Mouse (Mus musculus) frontal cortex, postnatal 25 days (tissue): ENCODE results near the gene Cd80.
"Not testable (repeated sequence)": the region's sequence is repeated elsewhere in the genome, so short reads cannot be mapped to it uniquely, and the experiment has no call there.

Experiments used
- DNase-seq, 2 experiments: peaks; one replicate each; pipeline ENCODE4 v3.0.0; 2022; ENCODE audit warnings: low spot score in 2 of 2

Cd80 gene

DNA sequence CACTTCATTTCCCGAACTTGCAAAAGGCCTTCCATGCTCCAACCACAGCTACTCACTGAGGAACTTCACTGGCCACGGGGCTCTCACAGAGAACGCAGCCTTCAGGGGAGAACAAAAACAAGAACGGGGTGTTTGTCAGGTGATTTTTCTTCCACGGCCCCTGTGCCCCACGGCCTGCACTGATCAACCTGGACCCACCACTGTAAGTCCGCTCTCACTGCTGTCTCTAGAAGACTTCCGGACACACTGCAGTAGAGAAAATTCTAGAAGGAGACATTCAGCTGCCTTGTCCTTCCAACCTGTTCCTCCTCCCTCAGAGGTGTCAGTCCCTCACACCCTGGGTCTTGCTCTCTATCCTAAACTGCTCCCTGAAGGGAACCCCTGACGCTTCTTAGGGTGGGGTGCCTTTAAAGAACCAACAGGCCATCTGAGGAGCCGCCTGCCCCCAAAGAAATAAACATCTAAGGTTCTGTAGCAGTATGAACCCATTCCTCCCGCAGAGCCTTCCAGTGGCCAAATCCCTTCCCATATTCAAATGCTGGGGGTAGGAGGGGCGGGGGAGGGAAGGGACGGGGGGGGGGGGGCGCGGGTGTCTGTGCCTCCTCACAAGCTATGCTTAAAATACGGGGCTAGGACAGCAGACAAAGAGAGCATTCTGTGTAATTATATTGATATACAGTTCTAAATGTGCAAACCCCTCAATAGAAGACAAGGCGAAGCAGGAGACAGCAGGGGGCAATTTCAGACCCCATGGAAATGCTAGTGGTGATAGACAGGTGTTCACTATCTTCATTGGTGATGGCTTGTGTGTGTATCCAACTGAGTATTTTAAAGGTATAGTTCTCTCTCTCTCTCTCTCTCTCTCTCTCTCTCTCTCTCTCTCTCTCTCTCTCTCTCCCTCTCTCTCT is at the start of gene Cd80:
Cd80 (plus strand) TSS at position 51 of the 908 bp plus-strand sequence.
- no peak for DNase-seq

DNA sequence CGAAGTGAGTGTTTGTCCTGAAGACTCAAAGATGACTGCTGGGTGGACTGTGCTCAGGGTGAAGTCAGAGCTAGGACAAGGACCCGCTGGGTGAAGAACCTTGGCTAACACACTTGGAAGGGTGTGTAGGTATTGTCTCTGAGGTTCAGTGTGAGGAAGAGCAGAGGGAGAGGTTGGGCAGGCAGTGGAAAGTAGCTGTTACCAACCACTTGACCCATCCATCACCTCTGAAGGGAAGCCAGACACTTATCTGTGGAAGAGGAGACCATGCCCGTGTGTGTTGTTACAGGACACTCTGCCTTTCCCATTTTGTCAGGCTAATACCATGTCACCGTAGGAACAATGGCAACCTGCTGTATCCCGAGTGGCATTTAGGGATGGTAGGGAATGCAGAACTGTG is 49.1 kb upstream of the Cd80 start:
- DNase-seq: no peak

DNA sequence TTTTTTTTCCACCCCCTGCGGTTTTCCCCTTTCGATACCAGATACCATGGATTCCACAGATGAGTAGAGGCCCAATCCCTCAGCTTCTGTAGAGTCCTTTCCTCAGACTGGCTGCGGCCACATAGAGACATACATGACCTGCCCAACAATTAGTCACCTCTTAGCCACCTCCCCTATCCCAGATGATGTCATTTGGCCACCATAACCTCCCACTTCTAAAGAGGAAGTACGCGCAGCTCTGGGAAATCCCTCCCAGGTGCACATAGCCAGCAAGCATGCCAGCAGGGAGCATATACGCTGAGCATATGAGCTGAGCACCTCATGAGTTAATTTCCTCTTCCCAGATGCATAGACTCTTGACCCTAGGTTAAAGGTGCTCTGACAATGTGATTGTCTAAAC is 48.7 kb upstream of the Cd80 start:
- DNase-seq: no peak

DNA sequence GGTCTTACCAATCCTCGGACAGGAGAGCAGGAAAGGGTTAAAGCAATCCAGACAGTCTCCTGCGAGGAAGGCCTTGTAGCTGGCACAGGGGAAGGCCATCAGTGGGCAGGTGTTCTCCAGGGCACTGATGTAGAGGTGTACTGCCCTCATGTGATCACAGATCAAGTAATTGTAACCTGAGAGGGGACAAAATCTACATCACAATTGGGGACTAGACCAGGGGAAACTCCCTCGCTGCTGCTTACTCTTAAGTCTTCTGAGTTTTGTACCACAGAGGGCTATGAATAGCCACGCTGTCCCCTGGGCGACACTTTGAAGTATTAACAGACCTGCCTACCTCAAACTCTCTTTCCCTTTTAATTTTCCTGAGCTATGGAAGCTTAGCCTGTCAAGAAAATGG is 47.8 kb upstream of the Cd80 start:
- no peak for DNase-seq

DNA sequence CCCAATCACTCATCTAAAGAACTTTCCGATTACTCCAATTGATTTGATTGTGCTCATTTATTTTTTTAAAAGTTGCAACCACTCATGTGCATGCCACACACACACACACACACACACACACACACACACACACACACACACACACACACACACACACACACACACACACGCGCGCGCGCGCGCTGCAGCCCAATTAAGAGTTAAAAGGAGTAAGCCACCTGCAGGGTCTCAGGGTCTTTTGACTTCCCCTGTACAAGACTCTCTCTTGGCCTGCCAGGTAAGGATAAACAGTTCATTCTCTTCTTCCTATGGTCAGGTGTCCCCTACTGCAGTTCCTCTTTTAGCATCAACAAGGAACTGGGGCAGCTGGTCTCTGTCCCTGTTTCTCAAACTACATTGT is 46.9 kb upstream of the Cd80 start:
- no peak for DNase-seq

DNA sequence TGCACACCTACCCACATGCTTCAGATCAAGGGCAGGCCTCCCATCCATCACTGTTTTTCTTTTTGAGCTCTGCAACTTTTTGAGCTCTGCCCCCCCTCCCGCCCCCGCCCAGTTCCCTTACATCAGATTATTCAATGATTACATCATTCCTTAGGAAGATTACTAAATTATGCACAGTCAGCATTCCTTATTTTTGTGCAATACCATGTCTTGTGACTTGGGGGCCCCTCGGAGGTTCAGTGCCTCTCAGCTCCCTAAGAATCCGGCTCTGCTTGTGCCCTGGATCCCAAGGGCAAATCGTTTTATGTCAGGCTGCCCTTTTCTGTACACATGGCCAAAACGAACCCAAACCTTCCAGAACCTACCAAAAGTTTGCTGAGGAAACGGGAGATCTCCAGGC is 40.4 kb upstream of the Cd80 start:
- no peak for DNase-seq

DNA sequence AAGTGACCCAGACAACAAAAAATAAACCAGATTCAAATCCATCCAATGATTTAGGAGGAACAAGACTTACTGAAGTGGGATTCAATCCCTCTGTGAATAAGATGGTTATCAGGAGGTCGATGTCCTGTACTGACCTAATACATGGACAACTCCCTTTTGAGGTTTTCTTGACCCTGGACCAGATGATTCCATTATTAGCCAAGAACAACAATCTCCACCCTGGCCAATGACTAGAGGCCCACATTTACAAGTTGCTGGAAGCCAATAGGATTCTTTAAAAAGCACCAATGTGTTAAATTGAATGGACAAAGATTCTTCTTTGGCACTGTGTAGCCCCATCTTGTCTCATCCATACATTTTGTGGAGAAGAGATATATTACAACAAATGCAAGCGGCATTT is 30.0 kb upstream of the Cd80 start:
- DNase-seq: no peak

DNA sequence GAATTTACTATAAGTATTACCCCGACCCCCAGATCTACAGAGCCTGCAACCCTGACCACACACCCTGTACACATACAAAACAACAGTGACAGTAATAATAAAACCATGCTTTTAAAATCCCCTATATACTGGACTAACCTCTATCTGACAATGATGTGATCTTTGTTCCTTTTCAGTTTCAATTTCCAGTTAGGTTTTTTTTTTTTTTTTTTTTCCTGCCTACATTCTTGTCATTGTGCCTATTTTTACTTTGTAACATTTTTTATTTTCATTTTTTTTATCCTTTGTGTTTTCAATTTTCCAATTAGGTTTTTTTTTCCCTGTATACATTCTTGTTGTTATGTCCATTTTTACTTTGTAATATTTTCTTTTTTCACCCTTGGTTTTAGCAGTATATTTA is 29.6 kb upstream of the Cd80 start:
- DNase-seq: no peak

DNA sequence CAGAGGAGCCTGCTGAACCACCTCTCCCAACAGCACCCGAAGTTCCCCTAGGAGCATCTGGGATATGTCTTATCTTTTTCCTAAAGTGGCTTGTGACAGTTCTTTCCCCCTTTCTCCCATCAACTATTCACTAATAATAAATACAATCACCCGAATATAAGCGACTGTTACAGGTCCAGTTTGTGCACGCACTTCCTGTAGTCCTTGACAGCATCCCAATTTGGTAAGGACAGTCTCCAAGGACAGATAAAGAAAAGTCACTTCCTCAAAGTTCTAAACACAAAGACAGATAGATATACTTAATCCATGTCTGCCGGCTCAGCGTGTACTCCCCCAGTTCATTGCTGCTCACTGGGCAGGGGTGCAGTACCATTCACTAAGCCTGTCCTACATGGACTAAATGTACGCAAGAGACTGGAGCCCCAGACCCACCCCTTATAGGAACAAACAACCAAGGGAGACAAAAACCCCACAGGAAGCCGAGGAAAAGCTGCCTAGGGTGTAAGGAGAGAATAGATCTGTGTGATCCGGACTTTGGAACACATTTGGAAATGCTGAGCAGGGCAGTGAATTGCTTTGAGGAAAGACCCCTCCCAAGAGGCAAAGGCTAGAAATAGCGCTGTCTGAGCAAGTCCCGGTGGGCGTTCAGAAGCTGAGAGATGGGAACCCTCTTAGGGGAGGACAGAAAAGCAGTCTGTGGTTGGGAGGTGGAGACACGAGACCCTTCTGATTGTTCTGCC is 23.7 kb upstream of the Cd80 start:
- DNase-seq: no peak

DNA sequence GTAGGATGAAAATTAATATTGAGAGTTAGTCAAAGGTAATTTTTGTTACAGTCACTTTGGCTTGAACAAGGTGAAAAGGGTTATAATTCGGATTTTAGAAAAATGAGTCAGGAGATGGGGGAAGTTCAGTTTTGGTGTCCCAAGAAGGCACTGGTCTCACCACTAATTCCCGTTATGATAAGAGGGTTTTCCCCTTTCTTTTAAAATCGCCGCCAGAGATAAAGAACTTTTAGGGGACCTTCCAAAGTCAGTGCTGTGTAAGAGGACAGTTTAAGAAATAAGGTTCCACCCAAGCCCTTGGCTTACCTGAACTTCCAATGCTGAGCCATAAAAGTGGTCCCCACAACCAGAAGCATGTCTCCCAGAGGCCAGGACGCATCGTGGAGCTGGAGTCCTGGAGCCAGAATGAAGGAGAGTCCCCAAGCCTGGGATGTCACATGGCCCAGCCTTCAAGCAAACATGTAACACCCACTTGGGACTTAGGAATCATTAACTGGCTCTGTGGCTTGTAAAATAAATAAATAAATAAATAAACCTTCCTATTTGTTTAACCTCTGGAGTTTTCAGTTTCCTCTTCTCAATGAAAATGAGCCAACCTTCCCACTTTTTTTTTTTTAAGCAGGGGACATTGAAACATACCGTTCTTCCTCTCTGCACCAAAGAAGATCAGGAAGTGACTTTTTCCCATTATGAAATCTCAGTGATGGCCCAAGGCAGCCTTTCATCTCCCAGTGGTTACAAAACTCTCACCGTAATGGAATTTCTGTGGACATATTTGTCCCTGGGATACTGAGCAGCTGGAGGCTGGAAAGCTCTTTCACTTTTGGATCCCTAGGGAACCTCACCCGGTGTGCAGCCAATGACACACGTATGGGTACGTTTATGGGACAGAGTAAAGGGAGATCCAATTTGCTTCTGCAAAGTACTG is 22.6 kb upstream of the Cd80 start, which contains the start of gene Pla1a:
Pla1a (minus strand) TSS at position 648 of the 928 bp plus-strand sequence.
- DNase-seq: no peak

DNA sequence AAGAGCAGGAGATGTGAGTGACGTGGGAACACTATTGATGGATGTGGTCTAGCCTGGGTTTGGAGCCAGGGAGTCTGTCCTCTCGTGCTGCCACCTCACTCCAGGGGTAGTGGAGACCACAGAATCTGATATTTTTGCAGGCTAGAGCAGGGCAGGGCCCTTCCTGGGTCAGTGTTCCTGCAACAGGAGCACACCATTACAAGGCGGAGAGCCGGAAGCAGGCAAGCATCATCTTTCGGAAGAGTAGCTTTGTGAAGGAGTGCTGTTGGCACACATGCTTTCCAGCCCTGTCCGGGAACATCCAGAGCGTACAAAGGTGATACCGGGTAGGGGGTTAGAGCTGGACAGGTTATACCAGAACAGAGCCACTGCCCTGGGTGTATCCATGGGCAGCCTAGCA is 21.8 kb upstream of the Cd80 start:
- no peak for DNase-seq

DNA sequence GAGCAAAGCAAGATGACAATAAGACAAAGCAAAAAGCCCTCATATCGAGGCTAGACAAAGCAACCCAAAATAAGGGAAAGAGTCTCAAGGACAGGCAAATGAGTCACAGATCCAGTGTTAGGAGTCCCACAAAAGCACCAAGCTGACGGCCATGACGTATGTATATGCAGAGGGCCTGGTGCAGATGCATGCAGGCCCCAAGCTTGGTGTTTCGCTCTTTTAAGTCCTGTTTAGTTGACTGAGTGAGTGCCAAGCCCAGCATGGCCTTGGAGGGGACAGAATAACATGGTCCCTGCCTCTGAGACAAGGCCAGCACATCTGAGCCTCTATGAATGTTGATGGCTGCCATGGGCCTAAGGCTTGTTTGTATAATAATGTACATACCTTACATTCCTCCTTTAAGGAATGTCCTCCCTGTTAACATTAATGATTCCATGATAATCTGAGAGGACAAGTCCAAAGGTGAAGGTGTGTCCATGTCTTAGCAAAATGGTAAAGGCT is 21.0 kb upstream of the Cd80 start:
- no peak for DNase-seq

DNA sequence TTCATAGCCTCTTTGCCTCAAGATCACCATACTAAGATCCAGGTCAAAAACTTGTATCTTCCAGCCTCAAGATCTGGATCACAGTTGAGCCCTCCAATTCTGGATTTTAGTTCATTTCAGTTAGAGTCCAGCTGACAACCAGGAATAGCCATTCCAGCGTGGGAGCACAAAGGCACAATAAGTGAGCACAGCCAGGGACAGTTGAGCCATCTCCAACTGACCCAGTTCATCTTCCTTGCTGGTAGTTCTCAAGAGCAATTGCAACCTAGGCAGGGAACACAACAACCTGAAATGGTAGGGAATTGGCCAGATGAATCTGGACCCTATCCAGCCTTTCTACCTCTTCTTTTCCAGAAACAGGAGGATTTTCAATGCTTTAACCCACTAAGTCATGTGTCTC is 16.2 kb upstream of the Cd80 start:
- no peak for DNase-seq

DNA sequence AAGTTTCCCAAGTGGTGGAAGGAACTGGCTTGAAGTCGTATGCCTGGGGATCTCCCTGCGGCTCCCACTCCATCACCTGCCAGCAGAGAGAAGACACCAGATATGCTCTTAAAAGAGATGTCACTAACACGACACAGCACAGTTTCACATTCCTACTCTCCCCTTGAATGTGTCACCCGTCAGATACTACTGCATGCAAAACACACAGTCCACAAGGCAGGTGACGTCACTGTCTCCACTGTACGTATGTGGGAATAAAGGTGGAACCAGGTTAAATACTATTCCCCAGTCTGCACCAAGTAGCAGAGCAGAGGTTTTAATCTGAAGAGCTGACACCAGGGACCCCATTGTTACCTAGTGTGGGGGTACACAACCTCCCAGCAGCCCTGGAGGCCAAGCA is 15.0 kb upstream of the Cd80 start:
- DNase-seq: no peak

DNA sequence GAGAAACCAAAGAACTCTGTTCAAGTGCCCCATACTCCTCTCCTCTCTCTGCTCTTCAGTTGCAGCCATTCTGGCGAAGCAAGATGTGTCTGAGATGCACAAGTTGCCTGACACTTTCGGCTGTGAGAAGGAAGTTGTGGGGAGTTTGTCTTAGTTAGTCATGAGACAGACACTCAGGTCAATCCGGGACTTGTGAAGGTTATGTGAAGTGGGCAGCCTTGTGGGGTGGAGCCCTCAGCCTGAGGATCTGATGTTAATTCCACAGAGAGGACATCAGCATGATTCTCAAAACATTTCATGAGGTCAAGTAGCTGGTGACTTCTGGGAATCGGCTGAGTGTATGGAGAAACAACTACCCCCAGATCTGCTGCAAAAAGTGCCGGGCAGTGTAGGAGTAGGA is 13.8 kb upstream of the Cd80 start:
- DNase-seq: no peak

DNA sequence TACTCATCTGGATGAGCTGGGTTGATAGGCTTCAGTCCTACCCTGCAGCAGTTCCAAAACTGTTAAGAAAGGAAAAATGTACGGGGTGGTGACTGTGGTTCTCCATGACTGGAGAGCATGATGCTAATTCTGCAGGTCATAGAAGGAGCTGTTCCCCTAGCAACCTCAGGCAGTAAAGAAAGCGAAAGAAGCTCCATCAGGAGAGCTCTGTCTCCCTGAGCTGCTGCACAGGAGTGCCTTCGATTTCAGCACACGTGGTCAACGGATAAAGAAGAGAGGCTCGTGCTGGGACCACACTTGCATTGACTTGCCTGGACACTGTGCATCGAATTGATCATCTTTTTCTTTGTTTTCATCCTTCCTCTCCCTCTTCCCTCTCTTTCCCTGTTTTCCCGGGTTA is 13.1 kb upstream of the Cd80 start:
- DNase-seq: no peak

DNA sequence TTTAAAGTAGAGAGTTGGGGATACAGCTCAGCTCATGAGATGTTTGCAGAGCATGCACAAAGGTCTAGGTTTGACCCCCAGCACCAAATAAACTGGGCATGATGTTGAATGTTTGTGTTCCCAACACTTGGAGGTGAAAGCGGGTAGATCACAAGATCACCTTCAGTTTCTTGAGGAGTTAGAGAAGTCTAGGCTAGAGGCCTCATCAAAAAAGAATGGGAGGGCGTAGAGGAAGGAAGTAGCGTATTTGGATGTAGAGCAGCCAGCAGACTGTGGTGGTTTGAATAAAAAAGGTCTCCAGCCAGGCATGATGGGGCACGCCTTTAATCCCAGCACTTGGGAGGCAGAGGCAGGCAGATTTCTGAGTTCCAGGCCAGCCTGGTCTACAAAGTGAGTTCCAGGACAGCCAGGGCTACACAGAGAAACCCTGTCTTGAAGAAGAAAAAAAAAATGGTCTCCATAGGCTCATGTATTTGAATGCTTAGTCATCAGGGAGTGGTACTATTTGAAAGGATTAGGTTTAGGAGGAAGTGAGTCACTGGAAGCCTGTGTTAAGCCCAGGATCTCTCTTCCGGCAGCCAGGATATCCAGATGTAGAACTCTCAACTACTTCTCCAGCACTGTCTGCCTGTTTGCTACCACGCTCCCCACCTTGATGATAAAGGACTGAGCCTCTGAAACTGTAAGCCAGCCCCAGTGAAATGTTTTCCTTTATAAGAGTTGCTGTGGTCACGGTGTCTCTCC is 11.5 kb upstream of the Cd80 start:
- DNase-seq: no peak

DNA sequence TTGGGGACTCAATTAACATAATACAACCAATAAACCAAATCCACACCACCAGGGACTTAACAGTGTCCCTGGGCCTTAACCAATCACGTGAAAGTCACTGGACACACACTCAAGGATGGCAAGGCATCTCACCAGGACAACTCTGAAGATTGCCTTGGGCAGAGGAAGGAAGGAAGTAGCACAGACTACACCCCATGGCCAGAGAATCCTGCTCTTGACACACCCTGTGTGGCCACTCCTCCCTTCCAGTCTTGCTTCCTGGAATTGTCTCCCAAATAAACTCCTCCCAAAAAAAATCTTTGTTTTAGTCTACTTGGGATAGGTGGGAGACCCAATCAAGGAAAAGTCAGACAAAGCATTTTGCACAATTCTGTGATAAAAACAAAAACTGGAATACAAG is 10.3 kb upstream of the Cd80 start:
- DNase-seq: no peak

DNA sequence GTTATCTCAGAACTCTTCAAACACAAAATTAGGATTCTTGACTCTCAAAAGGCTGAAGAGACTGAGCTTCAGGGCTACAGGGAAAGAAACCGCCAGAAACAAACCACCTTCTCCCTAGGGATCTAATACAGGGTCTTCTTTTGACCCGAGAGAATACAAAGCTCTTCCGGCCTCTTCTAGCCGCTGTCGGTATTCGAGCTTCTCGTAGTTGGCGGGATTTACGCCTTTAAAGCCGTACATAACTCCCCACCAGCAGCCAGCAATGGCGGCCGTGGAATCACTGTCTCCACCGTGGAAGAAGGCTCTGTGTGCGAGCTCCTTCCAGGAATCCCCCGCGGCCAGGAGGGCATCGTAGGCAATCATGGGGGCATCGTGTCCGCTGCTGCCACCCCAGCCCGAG is 9.8 kb upstream of the Cd80 start:
- no peak for DNase-seq

DNA sequence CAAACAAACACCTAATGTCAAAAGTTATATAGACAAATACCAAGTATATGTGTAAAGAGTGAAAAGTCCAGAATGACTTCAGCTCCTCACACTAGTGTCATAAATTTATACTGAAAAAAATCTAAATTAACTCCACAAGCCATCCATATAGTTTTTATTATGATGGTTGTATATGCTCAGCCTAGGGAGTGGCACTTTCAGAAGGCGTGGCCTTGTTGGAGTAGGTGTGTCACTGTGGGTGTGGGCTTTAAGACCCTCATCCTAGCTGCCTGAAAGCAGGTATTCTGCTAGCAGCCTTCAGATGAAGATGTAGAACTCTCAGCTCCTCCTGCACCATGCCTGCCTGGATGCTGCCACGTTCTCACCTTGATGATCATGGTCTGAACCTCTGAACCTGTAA is 9.2 kb upstream of the Cd80 start:
- not testable (repeated sequence) for DNase-seq

DNA sequence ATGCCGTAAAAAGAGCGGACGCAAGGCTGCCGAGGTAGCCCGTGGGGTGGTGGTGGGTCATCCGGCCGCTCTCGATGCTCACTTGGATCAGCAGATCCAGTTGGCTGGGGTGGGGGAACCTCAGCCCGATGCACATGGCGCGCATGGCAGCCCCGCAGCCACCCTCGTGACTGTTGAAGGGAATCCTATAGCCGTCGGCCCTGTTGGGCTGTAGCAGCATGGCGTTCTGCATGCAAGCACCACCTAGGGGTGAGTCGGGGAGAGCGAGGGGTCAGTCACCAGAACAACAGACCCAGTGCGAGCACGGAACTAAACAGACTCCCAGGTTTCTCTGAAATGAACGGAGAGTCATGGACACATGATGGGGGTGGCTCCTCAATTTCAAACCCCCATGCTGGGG is 8.0 kb upstream of the Cd80 start:
- no peak for DNase-seq
